Mouse (Mus musculus) forebrain, postnatal 0 days (tissue): ENCODE results near the gene Hrk. TPM values are rescaled to one million over a fixed set of nuclear protein-coding genes. Genes with fewer than 3 reads are reported as not detected.

ENCODE experiments used
- ATAC-seq: fragments of 200-750 bp; cut with Nextera tagmentation; 2 replicates; pipeline ENCODE4 v1.8.0; 2017; ENCODE audit warnings: mild to moderate bottlenecking, moderate library complexity
- DNase-seq: peaks from one replicate; pipeline ENCODE4 v3.0.0-alpha.2; 2015
- H3K27ac ChIP-seq: fragments of 300-500 bp; sonication (generic); 2 replicates; pipeline ENCODE4 v1.5.1; 2014; ENCODE audit warnings: low read depth, mild to moderate bottlenecking, antibody characterized with exemption, low read length, moderate library complexity, mixed read lengths
- H3K27me3 ChIP-seq: fragments of 300-500 bp; sonication (generic); 2 replicates; pipeline ENCODE4 v1.6.1; 2014; ENCODE audit warnings: mild to moderate bottlenecking, low read length, mixed read lengths; ENCODE audit not compliant: insufficient read depth
- H3K36me3 ChIP-seq: fragments of 300-500 bp; sonication (generic); 2 replicates; pipeline ENCODE4 v1.6.1; 2014; ENCODE audit warnings: mild to moderate bottlenecking, moderate library complexity; ENCODE audit not compliant: insufficient read depth
- H3K4me1 ChIP-seq: fragments of 300-500 bp; sonication (generic); 2 replicates; pipeline ENCODE4 v1.6.1; 2014; ENCODE audit warnings: antibody characterized with exemption; ENCODE audit not compliant: insufficient read depth
- H3K4me2 ChIP-seq: fragments of 300-500 bp; sonication (generic); 2 replicates; pipeline ENCODE4 v1.6.1; 2014; ENCODE audit warnings: low read depth, mild to moderate bottlenecking, moderate library complexity
- H3K4me3 ChIP-seq: fragments of 300-500 bp; sonication (generic); 2 replicates; pipeline ENCODE4 v1.5.1; 2014; ENCODE audit warnings: low read depth, low read length, mixed read lengths
- H3K9ac ChIP-seq: fragments of 300-500 bp; sonication (generic); 2 replicates; pipeline ENCODE4 v1.6.1; 2014; ENCODE audit warnings: mild to moderate bottlenecking
- H3K9me3 ChIP-seq: fragments of 300-500 bp; sonication (generic); 2 replicates; pipeline ENCODE4 v1.6.1; 2016; ENCODE audit warnings: low read length
- CTCF ChIP-seq: sonication (generic); IDR thresholded peaks from 2 replicates; pipeline ENCODE4 v1.5.1; 2016; ENCODE audit warnings: antibody characterized with exemption, control low read depth, low read depth
- WGBS: fragments of 180-500 bp; shearing (Covaris S2); extraction: QIAGEN DNeasy Blood & Tissue Kit; methylation state at CpG from one replicate; pipeline ENCODE4 v1.1.7; 2014; 5-methylcytosine and 5-hydroxymethylcytosine counted together
- polyA plus RNA-seq: library from polyadenylated mRNA; unstranded; fragments of >200 nt; fragmentation: Nextera tagmentation; extraction: Ambion mirVana; gene quantifications from 2 replicates; pipeline ENCODE4 v1.2.1, GENCODE M21; 2015
- total RNA-seq: library from RNA; depleted of rRNA; stranded (reverse); fragments of >200 nt; gene quantifications from 2 replicates; pipeline ENCODE4 v1.2.3, GENCODE M21; 2014

Gene Hrk
- total and polyA plus RNA-seq, 2 experiments from 2014 or later, result 8.4 to 26.3 TPM

GRCm38 (mm10) chr5:118144770-118145169, 19.7 kb upstream of the Hrk start:
- Histone ChIP-seq H3K4me2 (no peak overlapping the region), H3K9ac (no peak overlapping the region), H3K4me1 (peaks cover 13% of the 10 kb centered on the region; the same call in 1 of the 2 replicates), H3K9me3 (no peaks in the 10 kb centered on the region), H3K27me3 (no peaks in the 10 kb centered on the region), H3K36me3 (peaks cover 25% of the 10 kb centered on the region), H3K27ac (no peak overlapping the region), H3K4me3 (no peak overlapping the region)
- TF ChIP-seq CTCF, result no peak
- ATAC-seq, result no peak
- no peak for DNase-seq
- WGBS, result 80% methylated on average over 6 of the region's 6 CpGs

GRCm38 (mm10) chr5:118145458-118145857, 19.0 kb upstream of the Hrk start:
- Histone ChIP-seq H3K9ac (no peak overlapping the region), H3K27ac (peak overlapping the region; percentile 66; the same call in 1 of the 2 replicates), H3K4me1 (peaks cover 13% of the 10 kb centered on the region; the same call in 1 of the 2 replicates), H3K4me2 (no peak overlapping the region), H3K36me3 (peaks cover 22% of the 10 kb centered on the region), H3K4me3 (no peak overlapping the region), H3K27me3 (no peaks in the 10 kb centered on the region), H3K9me3 (no peaks in the 10 kb centered on the region)
- ATAC-seq (no peak), DNase-seq (no peak)
- WGBS, result 75% methylated on average over 3 of the region's 3 CpGs
- no peak for TF ChIP-seq CTCF

DNA sequence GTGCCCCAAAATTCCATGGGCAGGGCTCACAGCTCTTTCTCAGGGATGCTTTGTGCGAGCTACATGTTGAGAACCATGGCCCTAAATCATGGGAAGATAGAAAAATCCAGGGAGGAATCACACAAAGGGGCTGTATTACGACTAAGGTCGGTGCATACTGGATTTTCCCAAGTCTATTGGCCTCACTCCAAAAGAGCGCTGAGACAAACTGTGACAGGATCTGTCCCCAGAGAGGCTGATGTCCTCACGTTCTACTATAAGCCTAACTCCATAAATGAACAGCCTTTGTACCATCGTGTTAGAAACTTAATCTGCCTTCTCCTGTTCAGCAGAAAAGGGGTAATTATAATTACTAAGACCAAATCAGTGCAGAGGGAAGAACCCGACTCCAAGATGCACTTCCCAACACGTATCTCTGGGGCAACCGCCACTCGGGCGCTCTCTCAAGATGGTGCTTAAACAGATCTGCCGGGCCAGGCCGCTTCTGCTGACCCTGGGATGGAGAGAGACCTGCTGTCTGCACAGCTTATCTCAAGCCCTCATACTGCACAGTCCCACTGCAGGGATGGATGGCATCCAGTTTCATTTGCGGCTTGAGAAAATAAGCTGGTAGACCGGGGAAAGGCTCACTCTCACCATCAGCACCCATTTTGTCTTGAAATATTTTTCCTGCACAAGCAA, 18.3 kb upstream of the Hrk start:
- 0 out of 2 replicates have a peak, but pooled peaks have one; percentile 25 for ATAC-seq
- H3K36me3 ChIP-seq, result peaks cover 15% of the 10 kb centered on the region
- WGBS, result 45% methylated on average over 15 of the region's 15 CpGs
- no peak for TF ChIP-seq CTCF
- H3K4me3 ChIP-seq, result no peak overlapping the region
- H3K4me2 ChIP-seq, result no peak overlapping the region
- H3K4me1 ChIP-seq, result peaks cover 13% of the 10 kb centered on the region; the same call in 1 of the 2 replicates
- peak overlapping the region; percentile 66 for H3K27ac ChIP-seq
- no peak overlapping the region for H3K9ac ChIP-seq
- H3K27me3 ChIP-seq, result no peaks in the 10 kb centered on the region
- no peaks in the 10 kb centered on the region for H3K9me3 ChIP-seq
- no peak for DNase-seq

- DNase-seq, result no peak
- H3K4me1 ChIP-seq, result peaks cover 13% of the 10 kb centered on the region; the same call in 1 of the 2 replicates
- WGBS, result 81% methylated on average over 10 of the region's 10 CpGs
- H3K9ac ChIP-seq, result no peak overlapping the region
- no peaks in the 10 kb centered on the region for H3K27me3 ChIP-seq
- no peak overlapping the region for H3K4me3 ChIP-seq
- H3K4me2 ChIP-seq, result no peak overlapping the region
- TF ChIP-seq CTCF, result no peak
- peaks cover 4% of the 10 kb centered on the region for H3K36me3 ChIP-seq
- H3K9me3 ChIP-seq, result no peaks in the 10 kb centered on the region
- no peak overlapping the region for H3K27ac ChIP-seq
- no peak for ATAC-seq
These were observed 17.2 kb upstream of the Hrk start for GRCm38 (mm10) chr5:118147264-118147663.

GRCm38 (mm10) chr5:118149711-118150110, 14.7 kb upstream of the Hrk start:
- WGBS, result 82% methylated on average over 3 of the region's 3 CpGs
- no peak for TF ChIP-seq CTCF
- no peaks in the 10 kb centered on the region for H3K36me3 ChIP-seq
- ATAC-seq (no peak), DNase-seq (no peak)
- H3K27ac ChIP-seq, result no peak overlapping the region
- no peaks in the 10 kb centered on the region for H3K9me3 ChIP-seq
- H3K9ac ChIP-seq, result no peak overlapping the region
- H3K4me3 ChIP-seq, result no peak overlapping the region
- peaks cover 17% of the 10 kb centered on the region; the same call in 1 of the 2 replicates for H3K4me1 ChIP-seq
- H3K27me3 ChIP-seq, result no peaks in the 10 kb centered on the region
- no peak overlapping the region for H3K4me2 ChIP-seq

GRCm38 (mm10) chr5:118154839-118155564, 9.4 kb upstream of the Hrk start, which contains the start of gene Fbxw8:
Gene Fbxw8, minus strand, starts transcription at chr5:118155464.
- Histone ChIP-seq H3K27me3 (no peaks in the 10 kb centered on the region), H3K27ac (no peak within 1 kb of the TSS), H3K9ac (peak within 1 kb of the TSS; percentile 82), H3K36me3 (no peaks in the 10 kb centered on the region), H3K4me3 (peak within 1 kb of the TSS; percentile 93), H3K4me1 (peaks cover 4% of the 10 kb centered on the region; the same call in 1 of the 2 replicates), H3K4me2 (peak within 1 kb of the TSS; percentile 82), H3K9me3 (no peaks in the 10 kb centered on the region)
- WGBS, result under 1% methylated on average over 65 of the region's 67 CpGs
- no peak for TF ChIP-seq CTCF
- ATAC-seq, result peak; percentile 95
- DNase-seq, result peak; percentile 93

DNA sequence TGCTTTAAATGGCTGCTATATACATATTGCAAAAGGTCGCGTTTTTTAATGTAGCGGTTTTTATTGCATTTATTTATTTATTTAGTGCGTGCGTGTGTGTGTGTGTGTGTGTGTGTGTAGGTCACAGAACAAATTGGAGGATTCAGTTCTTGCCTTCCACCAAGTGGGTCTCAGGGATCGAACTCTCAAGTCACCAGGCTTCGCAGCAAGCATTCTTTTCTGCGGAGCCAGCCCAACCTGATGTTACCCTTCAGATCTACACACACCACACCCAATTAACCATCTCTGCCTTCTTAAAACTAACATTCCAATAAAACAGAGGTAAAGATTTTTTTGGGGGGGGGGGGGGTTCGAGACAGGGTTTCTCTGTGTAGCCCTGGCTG, 8.9 kb upstream of the Hrk start:
- DNase-seq (no peak), ATAC-seq (peak; percentile 35; the same call in 1 of the 2 replicates)
- no peaks in the 10 kb centered on the region for H3K27me3 ChIP-seq
- H3K27ac ChIP-seq, result no peak overlapping the region
- 27% methylated on average over 9 of the region's 9 CpGs for WGBS
- no peak for TF ChIP-seq CTCF
- H3K36me3 ChIP-seq, result no peaks in the 10 kb centered on the region
- H3K9me3 ChIP-seq, result no peaks in the 10 kb centered on the region
- H3K4me2 ChIP-seq, result peak overlapping the region; percentile 82
- peaks cover 4% of the 10 kb centered on the region; the same call in 1 of the 2 replicates for H3K4me1 ChIP-seq
- peak overlapping the region; percentile 82 for H3K9ac ChIP-seq
- peak overlapping the region; percentile 93 for H3K4me3 ChIP-seq
